Mouse (Mus musculus): ENCODE measurements around the gene Scn8a.

Gene Scn8a

GRCm38 (mm10) chr15:101046039-101046526 is 176.4 kb downstream of the Scn8a start:
- DNase-seq = no peak

GRCm38 (mm10) chr15:101046527-101047193 is 177.0 kb downstream of the Scn8a start:
- peak; percentile 42 for DNase-seq

- DNase-seq = peak; percentile 24
Observed at GRCm38 (mm10) chr15:101047194-101047555, 177.5 kb downstream of the Scn8a start, which contains the start of gene Gm47841. Gene Gm47841, minus strand, starts transcription at chr15:101047397.

- DNase-seq = no peak
Observed at GRCm38 (mm10) chr15:101048338-101048896, 178.8 kb downstream of the Scn8a start.

- DNase-seq = no peak
Observed at GRCm38 (mm10) chr15:101051869-101052268, 182.2 kb downstream of the Scn8a start.

- peak; percentile 21 for DNase-seq
Observed at GRCm38 (mm10) chr15:101052560-101053501, 183.2 kb downstream of the Scn8a start.

- DNase-seq = no peak
Observed at GRCm38 (mm10) chr15:101053832-101054459, 184.3 kb downstream of the Scn8a start.

- no peak for DNase-seq
Observed at GRCm38 (mm10) chr15:101054541-101054940, 184.9 kb downstream of the Scn8a start.

- peak; percentile 78 for DNase-seq
Observed at GRCm38 (mm10) chr15:101056225-101056624, 186.6 kb downstream of the Scn8a start.

- DNase-seq = no peak
Observed at GRCm38 (mm10) chr15:101059570-101060279, 190.1 kb downstream of the Scn8a start.

- no peak for DNase-seq
Observed at GRCm38 (mm10) chr15:101060280-101060852, 190.7 kb downstream of the Scn8a start.

- DNase-seq = peak; percentile 52
Observed at GRCm38 (mm10) chr15:101065069-101065468, 195.4 kb downstream of the Scn8a start.

- no peak for DNase-seq
Observed at GRCm38 (mm10) chr15:101066364-101066847, 196.7 kb downstream of the Scn8a start.

- no peak for DNase-seq
Observed at GRCm38 (mm10) chr15:101066920-101067696, 197.4 kb downstream of the Scn8a start.

- peak; percentile 66 for DNase-seq
Observed at GRCm38 (mm10) chr15:101068029-101068428, 198.4 kb downstream of the Scn8a start.

GRCm38 (mm10) chr15:101068671-101069070 is 199.0 kb downstream of the Scn8a start:
- DNase-seq = no peak

- DNase-seq = no peak
Observed at GRCm38 (mm10) chr15:101069641-101070190, 200.1 kb downstream of the Scn8a start.

GRCm38 (mm10) chr15:101070762-101071161 is 201.1 kb downstream of the Scn8a start:
- peak; percentile 67 for DNase-seq

- peak; percentile 40 for DNase-seq
Observed at GRCm38 (mm10) chr15:101072736-101073135, 203.1 kb downstream of the Scn8a start.

- no peak for DNase-seq
Observed at GRCm38 (mm10) chr15:101074067-101074466, 204.4 kb downstream of the Scn8a start.
